Mouse (Mus musculus) R1 (cell line): Measurements from ENCODE around the gene Gm10638.
A peak's percentile ranks its signal among the peaks of the same experiment; 100 is the strongest.

Experiments
- DNase-seq: peaks from one replicate; pipeline ENCODE4 v3.0.0-alpha.2; 2018; ENCODE audit warnings: low read depth, low spot score

Gm10638 gene

GRCm38 (mm10) chr8:86735446-86736111, 9.9 kb upstream of the Gm10638 start:
- DNase-seq = peak; percentile 65

GRCm38 (mm10) chr8:86740899-86741298, 4.6 kb upstream of the Gm10638 start:
- DNase-seq = no peak

- no peak for DNase-seq
Observed at GRCm38 (mm10) chr8:86741627-86742026, 3.9 kb upstream of the Gm10638 start.

GRCm38 (mm10) chr8:86742605-86743345, 2.7 kb upstream of the Gm10638 start:
- no peak for DNase-seq

- DNase-seq = peak; percentile 24
Observed at GRCm38 (mm10) chr8:86744313-86745220, 932 bp upstream of the Gm10638 start.

GRCm38 (mm10) chr8:86745935-86746441, 489 bp downstream of the Gm10638 start:
- DNase-seq = peak; percentile 83

- DNase-seq = no peak
Observed at GRCm38 (mm10) chr8:86746511-86746910, 1.0 kb downstream of the Gm10638 start.

GRCm38 (mm10) chr8:86749842-86750241, 4.3 kb downstream of the Gm10638 start:
- DNase-seq = no peak

GRCm38 (mm10) chr8:86756948-86757733, 11.6 kb downstream of the Gm10638 start:
- DNase-seq = peak; percentile 74

- no peak for DNase-seq
Observed at GRCm38 (mm10) chr8:86758651-86759050, 13.2 kb downstream of the Gm10638 start.

- DNase-seq = no peak
Observed at GRCm38 (mm10) chr8:86759090-86759491, 13.6 kb downstream of the Gm10638 start.

GRCm38 (mm10) chr8:86760746-86761145, 15.2 kb downstream of the Gm10638 start:
- no peak for DNase-seq

- no peak for DNase-seq
Observed at GRCm38 (mm10) chr8:86762806-86763205, 17.3 kb downstream of the Gm10638 start.

GRCm38 (mm10) chr8:86765155-86765554, 19.7 kb downstream of the Gm10638 start:
- DNase-seq = peak; percentile 80

- no peak for DNase-seq
Observed at GRCm38 (mm10) chr8:86765669-86766068, 20.2 kb downstream of the Gm10638 start.

- DNase-seq = no peak
Observed at GRCm38 (mm10) chr8:86766548-86767211, 21.2 kb downstream of the Gm10638 start.

- DNase-seq = no peak
Observed at GRCm38 (mm10) chr8:86768499-86768898, 23.0 kb downstream of the Gm10638 start.

- no peak for DNase-seq
Observed at GRCm38 (mm10) chr8:86769945-86770715, 24.6 kb downstream of the Gm10638 start.

- no peak for DNase-seq
Observed at GRCm38 (mm10) chr8:86779207-86779606, 33.7 kb downstream of the Gm10638 start.

GRCm38 (mm10) chr8:86781094-86781493, 35.6 kb downstream of the Gm10638 start:
- DNase-seq = no peak
